Mouse (Mus musculus) stomach, postnatal 0 days (tissue): Measurements from ENCODE around the gene 4833439L19Rik. TPM values are rescaled to one million over a fixed set of nuclear protein-coding genes. Genes with fewer than 3 reads are reported as not detected.
A peak's percentile ranks its signal among the peaks of the same experiment; 100 is the strongest.

Source experiments
- ATAC-seq: fragments of 200-750 bp; cut with Nextera tagmentation; 2 replicates; pipeline ENCODE4 v1.8.0; 2017; ENCODE audit not compliant: low FRiP score, low TSS enrichment
- DNase-seq: peaks from one replicate; pipeline ENCODE4 v3.0.0-alpha.2; 2016; ENCODE audit warnings: low spot score
- H3K27ac ChIP-seq: fragments of 300-500 bp; sonication (generic); replicated peaks from 2 replicates; pipeline ENCODE4 v1.5.1; 2014; ENCODE audit warnings: mild to moderate bottlenecking, control low read depth
- H3K27me3 ChIP-seq: fragments of 300-500 bp; sonication (generic); 2 replicates; pipeline ENCODE4 v1.6.1; 2014; ENCODE audit warnings: low read length; ENCODE audit not compliant: control insufficient read depth, insufficient read depth
- H3K36me3 ChIP-seq: fragments of 300-500 bp; sonication (generic); 2 replicates; pipeline ENCODE4 v1.6.1; 2014; ENCODE audit warnings: low read length, mixed read lengths; ENCODE audit not compliant: control insufficient read depth, insufficient read depth
- H3K4me1 ChIP-seq: fragments of 300-500 bp; sonication (generic); replicated peaks from 2 replicates; pipeline ENCODE4 v1.6.1; 2014; ENCODE audit warnings: antibody characterized with exemption; ENCODE audit not compliant: control insufficient read depth, insufficient read depth
- H3K4me2 ChIP-seq: fragments of 300-500 bp; sonication (generic); replicated peaks from 2 replicates; pipeline ENCODE4 v1.6.1; 2014; ENCODE audit warnings: low read depth, mild to moderate bottlenecking, control low read depth, moderate library complexity
- H3K4me3 ChIP-seq: fragments of 300-500 bp; sonication (generic); 2 replicates; pipeline ENCODE4 v1.5.1; 2014; ENCODE audit warnings: low read depth, low read length, control low read depth
- H3K9ac ChIP-seq: fragments of 300-500 bp; sonication (generic); 2 replicates; pipeline ENCODE4 v1.6.1; 2014; ENCODE audit warnings: mild to moderate bottlenecking, low read length, control low read depth, mixed read lengths
- H3K9me3 ChIP-seq: fragments of 300-500 bp; sonication (generic); 2 replicates; pipeline ENCODE4 v1.6.1; 2016; ENCODE audit warnings: low read length; ENCODE audit not compliant: control insufficient read depth
- CTCF ChIP-seq: IDR thresholded peaks from 2 replicates; pipeline ENCODE4 v1.5.1; 2016; ENCODE audit warnings: antibody characterized with exemption, low read depth, mild to moderate bottlenecking, moderate library complexity
- EP300 ChIP-seq: optimal IDR thresholded peaks from 2 replicates; pipeline ENCODE3; 2016; ENCODE audit warnings: antibody characterized with exemption
- WGBS: fragments of 180-500 bp; shearing (Covaris S2); extraction: QIAGEN DNeasy Blood & Tissue Kit; methylation state at CpG from one replicate; pipeline ENCODE4 v1.1.7; 2014; 5-methylcytosine and 5-hydroxymethylcytosine counted together
- polyA plus RNA-seq: library from polyadenylated mRNA; unstranded; fragments of >200 nt; fragmentation: Nextera tagmentation; extraction: Ambion mirVana; gene quantifications from 2 replicates; pipeline ENCODE4 v1.2.1, GENCODE M21; 2015

Gene 4833439L19Rik
- polyA plus RNA-seq, 1 experiment from 2014 or later: 87.0 TPM

DNA sequence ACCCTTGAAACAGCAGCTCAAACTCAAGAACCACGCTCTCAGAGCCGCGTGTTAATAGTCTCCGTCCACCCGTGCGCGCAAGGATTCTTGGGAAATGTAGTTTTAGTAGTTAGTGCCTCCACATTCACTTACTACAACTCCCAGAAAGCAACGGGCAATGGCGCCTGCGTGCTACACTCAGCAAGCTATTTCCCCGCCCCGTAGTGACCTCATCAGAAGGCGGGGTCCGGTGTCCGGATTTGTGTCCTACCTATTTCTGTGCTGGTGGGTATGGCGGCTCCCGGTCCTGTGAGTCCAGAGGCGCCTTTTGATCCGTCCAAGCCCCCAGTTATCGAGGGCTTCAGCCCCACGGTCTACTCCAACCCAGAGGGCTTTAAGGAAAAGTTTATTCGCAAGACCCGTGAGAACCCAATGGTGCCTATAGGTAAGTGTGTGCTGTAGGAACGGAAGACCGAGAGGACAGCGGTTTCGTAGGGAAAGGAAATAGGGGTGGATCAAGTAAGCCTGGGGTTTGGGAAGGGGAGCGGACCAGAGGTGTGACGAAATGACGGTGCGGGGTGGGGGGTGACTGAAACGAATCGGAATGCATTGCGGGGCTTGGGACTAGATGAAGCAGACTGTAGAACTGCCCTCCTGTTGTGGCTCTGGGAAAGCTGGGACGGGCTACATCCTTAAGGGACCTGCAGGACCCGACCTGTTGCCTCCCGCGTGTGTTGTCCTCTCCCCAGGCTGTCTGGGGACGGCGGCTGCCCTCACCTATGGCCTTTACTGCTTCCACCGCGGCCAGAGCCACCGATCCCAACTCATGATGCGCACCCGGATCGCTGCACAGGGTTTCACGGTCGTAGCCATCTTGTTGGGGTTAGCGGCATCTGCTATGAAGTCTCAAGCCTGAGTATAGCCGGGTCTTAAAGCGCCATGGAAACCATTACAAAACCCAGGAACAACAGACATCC is 25.0 kb upstream of the 4833439L19Rik start, which contains the start of the genes Nop16 and Higd2a:
Nop16 (minus strand) TSS at position 95 of the 956 bp plus-strand sequence.
Higd2a (plus strand) TSS at position 212 of the 956 bp plus-strand sequence.
- peak within 1 kb of the TSS; percentile 88 for H3K9ac ChIP-seq
- H3K27me3 ChIP-seq: no peaks in the 10 kb centered on the region
- peak; percentile 99 for DNase-seq
- ATAC-seq: peak; percentile 97
- no peaks in the 10 kb centered on the region for H3K9me3 ChIP-seq
- no peaks in the 10 kb centered on the region for H3K4me1 ChIP-seq
- TF ChIP-seq EP300 (no peak), CTCF (no peak)
- under 1% methylated on average over 49 of the region's 51 CpGs for WGBS
- H3K4me3 ChIP-seq: peak within 1 kb of the TSS; percentile 76
- peak within 1 kb of the TSS; percentile 79 for H3K4me2 ChIP-seq
- peak within 1 kb of the TSS; percentile 92 for H3K27ac ChIP-seq
- H3K36me3 ChIP-seq: peaks cover 5% of the 10 kb centered on the region; the same call in 1 of the 2 replicates

DNA sequence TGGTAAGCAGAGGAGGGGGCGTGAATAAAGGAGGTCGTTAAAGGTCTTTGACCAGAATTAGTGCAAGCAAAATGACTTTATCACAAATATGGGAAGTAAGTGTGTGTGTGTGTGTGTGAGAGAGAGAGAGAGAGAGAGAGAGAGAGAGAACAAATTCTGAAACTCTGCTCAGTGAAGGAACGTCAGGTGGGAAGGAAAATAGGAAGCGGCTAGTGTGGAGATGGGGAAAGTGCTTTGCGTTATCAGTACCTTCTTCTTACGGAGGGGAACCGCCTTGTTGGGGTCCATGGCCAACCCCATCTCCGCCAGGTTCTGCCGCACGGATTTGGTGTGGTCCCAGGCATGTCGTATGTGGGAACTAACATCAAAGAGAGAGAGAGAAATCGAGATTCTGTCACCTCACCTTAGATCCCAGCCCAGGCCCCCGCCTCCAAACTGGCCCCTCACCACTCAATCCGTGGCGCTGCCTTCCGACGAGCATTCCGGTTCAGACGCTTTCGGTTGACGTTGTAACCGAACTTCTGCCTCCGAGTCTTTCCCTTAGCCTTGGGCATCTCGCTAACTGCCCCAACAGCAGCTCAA is 24.3 kb upstream of the 4833439L19Rik start:
- Histone ChIP-seq H3K36me3 (peaks cover 9% of the 10 kb centered on the region; the same call in 1 of the 2 replicates), H3K27me3 (no peaks in the 10 kb centered on the region), H3K27ac (0 out of 2 replicates have a peak overlapping the region, but pooled peaks have one; percentile 64), H3K9me3 (no peaks in the 10 kb centered on the region), H3K4me2 (peak overlapping the region; percentile 76), H3K4me3 (peak overlapping the region; percentile 76), H3K4me1 (no peaks in the 10 kb centered on the region), H3K9ac (peak overlapping the region; percentile 60)
- 1% methylated on average over 24 of the region's 24 CpGs for WGBS
- no peak for TF ChIP-seq CTCF
- no peak for TF ChIP-seq EP300
- no peak for DNase-seq
- no peak for ATAC-seq

DNA sequence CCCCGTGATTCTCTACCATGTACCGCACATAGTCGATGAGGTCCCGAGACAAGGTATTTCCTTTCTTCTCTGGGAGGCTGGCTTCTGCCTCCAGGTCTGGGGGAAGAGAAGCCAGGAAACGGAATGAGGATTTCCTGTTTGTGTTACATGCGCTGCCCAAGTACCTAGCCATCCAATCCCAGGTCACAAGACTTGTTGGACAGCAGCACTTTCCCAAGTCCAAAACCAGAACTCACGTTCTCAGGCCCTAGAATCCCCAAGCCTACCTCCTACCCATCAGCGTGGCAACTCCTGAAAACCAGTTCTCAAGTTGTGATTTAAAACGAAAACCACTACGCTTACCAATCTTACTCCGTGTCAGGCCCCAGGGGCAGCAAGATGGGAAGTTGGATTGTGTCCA is 20.6 kb upstream of the 4833439L19Rik start:
- Histone ChIP-seq H3K36me3 (peaks cover 14% of the 10 kb centered on the region), H3K27ac (no peak overlapping the region), H3K4me2 (no peak overlapping the region), H3K9me3 (no peaks in the 10 kb centered on the region), H3K4me1 (no peaks in the 10 kb centered on the region), H3K27me3 (no peaks in the 10 kb centered on the region), H3K4me3 (no peak overlapping the region), H3K9ac (no peak overlapping the region)
- 87% methylated on average over 11 of the region's 11 CpGs for WGBS
- ATAC-seq: no peak
- TF ChIP-seq CTCF: no peak
- TF ChIP-seq EP300: no peak
- no peak for DNase-seq

GRCm38 (mm10) chr13:54582860-54583259 is 17.6 kb upstream of the 4833439L19Rik start:
- Histone ChIP-seq H3K36me3 (peaks cover 14% of the 10 kb centered on the region), H3K4me1 (no peaks in the 10 kb centered on the region), H3K9me3 (no peaks in the 10 kb centered on the region), H3K27me3 (no peaks in the 10 kb centered on the region), H3K27ac (peak overlapping the region; percentile 35), H3K4me2 (no peak overlapping the region), H3K4me3 (no peak overlapping the region), H3K9ac (no peak overlapping the region)
- no peak for DNase-seq
- no peak; the same call in 1 of the 2 replicates for ATAC-seq
- TF ChIP-seq EP300 (no peak), CTCF (no peak)
- WGBS: 70% methylated on average over 5 of the region's 5 CpGs

GRCm38 (mm10) chr13:54582126-54582525 is 16.9 kb upstream of the 4833439L19Rik start:
- no peaks in the 10 kb centered on the region for H3K27me3 ChIP-seq
- no peak overlapping the region for H3K9ac ChIP-seq
- peaks cover 14% of the 10 kb centered on the region for H3K36me3 ChIP-seq
- TF ChIP-seq CTCF (no peak), EP300 (no peak)
- H3K4me2 ChIP-seq: no peak overlapping the region
- ATAC-seq: peak; percentile 31
- no peak overlapping the region for H3K4me3 ChIP-seq
- H3K4me1 ChIP-seq: no peaks in the 10 kb centered on the region
- peak; percentile 44 for DNase-seq
- 56% methylated on average over 10 of the region's 10 CpGs for WGBS
- H3K9me3 ChIP-seq: no peaks in the 10 kb centered on the region
- peak overlapping the region; percentile 56 for H3K27ac ChIP-seq
